Mouse (Mus musculus): ENCODE measurements around the gene Slc4a8.
A peak's percentile ranks its signal among the peaks of the same experiment; 100 is the strongest.

The Slc4a8 gene

DNA sequence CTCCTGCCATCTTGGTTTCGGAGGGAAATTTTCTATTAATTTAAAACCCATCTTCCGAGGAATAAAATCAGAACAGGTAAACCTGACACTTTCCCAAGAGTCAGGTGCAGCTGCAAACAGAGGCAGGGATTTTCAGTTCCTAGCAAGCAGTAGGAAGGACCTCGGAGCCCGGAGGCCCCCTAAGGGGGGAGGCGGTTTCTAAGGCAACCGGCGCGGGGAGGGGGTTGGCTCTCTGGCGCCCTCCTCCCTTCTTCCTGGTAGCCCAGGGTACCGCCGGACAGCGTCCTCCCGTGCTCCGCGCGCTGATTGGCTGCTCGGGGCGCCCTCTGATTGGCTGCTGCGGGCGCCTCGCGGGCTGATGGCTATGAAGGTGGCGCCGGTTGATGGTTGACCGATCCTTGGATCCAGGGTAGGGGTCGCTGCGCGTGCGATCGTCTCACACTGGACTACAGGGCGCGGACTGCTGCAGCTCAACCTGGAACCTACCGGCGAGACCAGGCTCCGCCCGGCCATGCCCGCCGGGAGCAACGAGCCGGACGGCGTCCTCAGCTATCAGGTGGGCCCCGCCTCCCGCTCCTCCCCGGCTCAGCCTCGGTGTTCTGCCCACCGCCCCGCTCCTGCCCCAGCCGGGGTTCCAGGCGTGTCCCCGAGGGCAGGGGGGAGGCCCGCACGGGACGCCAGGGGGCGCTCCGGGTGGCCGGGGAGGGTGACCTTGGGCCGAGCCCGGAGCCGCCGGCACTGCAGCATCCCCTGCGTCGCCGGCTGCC is at the start of gene Slc4a8:
TSS of gene Slc4a8 (plus strand) at position 329 of the 767 bp plus-strand sequence.
- DNase-seq (ENCODE audit: low spot score in 2 of 2): peak; percentile 93 to 94

- no peak for DNase-seq (ENCODE audit: low spot score in 2 of 2)
These were observed 47.1 kb upstream of the Slc4a8 start for GRCm38 (mm10) chr15:100714470-100714869.

DNA sequence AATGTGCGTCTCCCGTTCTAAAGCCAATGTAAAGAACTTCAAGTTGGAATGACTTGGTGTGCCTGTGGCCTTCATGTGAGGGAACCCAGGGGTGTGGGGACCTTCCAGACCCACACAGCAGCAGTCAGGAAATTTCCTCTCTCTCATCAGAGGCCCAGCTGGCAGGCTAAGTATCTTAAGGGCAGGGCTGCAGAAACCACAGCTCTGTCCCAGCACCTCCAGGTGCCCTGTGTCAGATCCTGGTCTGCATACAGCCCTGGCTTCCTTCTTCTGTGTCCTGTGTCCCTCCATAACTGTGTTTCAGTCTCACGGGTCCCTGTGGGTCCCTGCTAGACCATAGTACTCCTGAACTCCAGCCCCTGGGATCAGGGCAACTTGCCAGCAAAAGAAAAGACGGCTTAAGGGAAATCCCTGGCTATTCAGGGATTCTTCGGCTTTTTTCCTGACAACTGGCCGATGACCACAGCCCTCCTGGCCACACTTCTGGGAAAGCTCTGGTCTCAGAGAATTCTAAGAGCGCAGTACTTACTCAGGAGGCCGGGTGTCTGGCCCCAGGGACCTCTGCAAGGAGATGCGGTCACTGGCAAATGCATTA is 46.1 kb upstream of the Slc4a8 start:
- no peak for DNase-seq (ENCODE audit: low spot score in 2 of 2)

- no peak for DNase-seq (ENCODE audit: low spot score in 2 of 2)
These were observed 43.6 kb upstream of the Slc4a8 start for GRCm38 (mm10) chr15:100717933-100718332.

DNA sequence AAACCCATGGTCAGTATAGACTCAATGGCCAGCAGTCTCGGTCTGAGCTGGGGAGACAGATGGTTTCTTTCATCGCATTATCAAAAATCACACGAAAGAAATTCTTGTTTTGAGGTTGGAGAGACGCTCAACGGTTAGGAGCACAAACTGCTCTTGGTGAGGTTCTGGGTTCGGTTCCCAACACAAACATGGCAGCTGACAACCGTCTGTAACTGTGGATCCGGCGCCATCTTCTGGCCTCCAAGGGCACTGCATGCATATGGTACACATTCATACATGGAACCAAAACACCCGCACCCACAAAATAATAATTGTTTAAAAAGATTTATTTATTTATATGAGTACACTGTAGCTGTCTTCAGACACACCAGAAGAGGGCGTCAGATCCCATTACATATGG is 43.0 kb upstream of the Slc4a8 start:
- DNase-seq (ENCODE audit: low spot score in 2 of 2): no peak

- no peak for DNase-seq (ENCODE audit: low spot score in 2 of 2)
These were observed 42.3 kb upstream of the Slc4a8 start for GRCm38 (mm10) chr15:100719217-100719616.

- no peak for DNase-seq (ENCODE audit: low spot score in 2 of 2)
These were observed 41.5 kb upstream of the Slc4a8 start for GRCm38 (mm10) chr15:100720066-100720465.

DNA sequence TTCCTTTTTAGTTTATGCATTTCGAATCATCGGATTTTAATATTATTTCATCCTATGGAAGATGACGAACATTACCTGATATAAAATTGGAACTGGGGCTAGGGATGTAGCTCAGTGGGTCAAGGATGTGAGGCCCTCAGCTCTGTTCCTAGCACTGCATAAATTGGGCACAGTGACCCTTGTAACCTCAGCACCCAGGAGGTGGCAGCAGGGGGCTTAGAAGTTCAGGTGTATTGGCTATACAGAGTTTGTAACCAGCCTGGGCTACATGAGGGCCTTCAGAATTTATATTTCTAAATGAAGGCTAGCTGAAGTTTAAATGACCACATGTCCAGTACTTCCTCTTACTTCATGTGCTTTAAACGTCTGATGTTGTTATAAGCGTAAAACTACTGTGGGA is 40.1 kb upstream of the Slc4a8 start:
- DNase-seq (ENCODE audit: low spot score in 2 of 2): no peak

DNA sequence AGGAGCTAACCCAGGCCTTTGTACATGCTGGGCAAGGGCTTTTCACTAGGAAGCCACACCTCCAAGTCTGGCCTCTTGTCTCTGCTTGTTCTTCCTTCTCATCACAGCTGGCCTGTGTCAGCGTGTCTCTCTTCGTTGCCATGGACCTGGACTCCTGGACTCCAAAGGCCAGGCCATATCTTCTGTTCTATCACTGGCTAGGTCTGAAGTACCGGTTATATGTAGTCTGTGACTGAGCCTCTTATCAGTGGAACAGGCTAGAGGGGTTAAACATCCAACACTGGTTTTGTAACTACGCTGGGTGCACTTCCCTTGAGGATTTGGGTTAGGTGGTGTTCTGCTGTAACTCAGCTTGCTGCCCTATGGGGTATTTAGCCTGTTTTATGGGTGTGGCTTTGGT is 39.5 kb upstream of the Slc4a8 start:
- DNase-seq (ENCODE audit: low spot score in 2 of 2): no peak

DNA sequence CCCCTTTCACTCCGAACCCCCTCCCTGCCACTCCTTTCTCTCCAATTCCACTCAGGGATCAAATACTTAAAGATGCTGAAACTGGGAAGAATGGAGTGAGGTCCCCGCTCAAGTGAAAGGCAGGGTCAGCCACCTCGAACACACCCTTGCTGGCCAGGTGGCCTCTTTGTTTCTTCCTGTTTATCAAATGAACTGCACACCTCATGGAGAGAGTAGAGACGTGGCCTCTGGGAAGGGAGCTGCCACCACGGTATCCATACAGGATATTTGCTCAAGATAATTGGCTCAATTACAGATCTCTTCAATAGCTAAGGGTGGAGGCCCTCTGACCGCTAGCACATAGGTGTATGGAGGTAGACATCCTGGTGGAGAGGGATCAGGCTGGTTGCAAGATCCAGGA is 39.0 kb upstream of the Slc4a8 start:
- DNase-seq (ENCODE audit: low spot score in 2 of 2): no peak

- no peak for DNase-seq (ENCODE audit: low spot score in 2 of 2)
These were observed 38.0 kb upstream of the Slc4a8 start for GRCm38 (mm10) chr15:100723505-100723904.

DNA sequence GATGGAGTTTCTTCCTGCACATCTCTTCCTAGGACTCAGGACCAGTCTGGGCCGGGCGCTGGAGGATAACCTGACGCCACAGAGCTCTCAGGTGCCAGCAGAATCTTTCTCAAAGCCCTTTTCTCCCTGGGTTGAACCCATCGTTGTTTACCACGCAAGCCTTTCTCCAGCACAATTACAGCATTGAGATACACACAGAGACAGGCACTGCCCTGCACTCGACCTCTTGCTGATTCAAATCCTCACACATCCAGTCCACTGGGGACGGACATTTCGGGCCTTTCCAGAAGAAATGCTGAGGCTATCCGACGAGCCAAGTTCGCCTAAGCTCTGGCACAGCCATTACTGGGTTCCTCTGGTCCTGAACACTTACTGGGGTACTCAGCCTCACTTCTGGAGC is 34.8 kb upstream of the Slc4a8 start:
- no peak for DNase-seq (ENCODE audit: low spot score in 2 of 2)

- no peak for DNase-seq (ENCODE audit: low spot score in 2 of 2)
These were observed 33.7 kb upstream of the Slc4a8 start for GRCm38 (mm10) chr15:100727834-100728233.

- DNase-seq (ENCODE audit: low spot score in 2 of 2): no peak
These were observed 33.0 kb upstream of the Slc4a8 start for GRCm38 (mm10) chr15:100728586-100728985.

DNA sequence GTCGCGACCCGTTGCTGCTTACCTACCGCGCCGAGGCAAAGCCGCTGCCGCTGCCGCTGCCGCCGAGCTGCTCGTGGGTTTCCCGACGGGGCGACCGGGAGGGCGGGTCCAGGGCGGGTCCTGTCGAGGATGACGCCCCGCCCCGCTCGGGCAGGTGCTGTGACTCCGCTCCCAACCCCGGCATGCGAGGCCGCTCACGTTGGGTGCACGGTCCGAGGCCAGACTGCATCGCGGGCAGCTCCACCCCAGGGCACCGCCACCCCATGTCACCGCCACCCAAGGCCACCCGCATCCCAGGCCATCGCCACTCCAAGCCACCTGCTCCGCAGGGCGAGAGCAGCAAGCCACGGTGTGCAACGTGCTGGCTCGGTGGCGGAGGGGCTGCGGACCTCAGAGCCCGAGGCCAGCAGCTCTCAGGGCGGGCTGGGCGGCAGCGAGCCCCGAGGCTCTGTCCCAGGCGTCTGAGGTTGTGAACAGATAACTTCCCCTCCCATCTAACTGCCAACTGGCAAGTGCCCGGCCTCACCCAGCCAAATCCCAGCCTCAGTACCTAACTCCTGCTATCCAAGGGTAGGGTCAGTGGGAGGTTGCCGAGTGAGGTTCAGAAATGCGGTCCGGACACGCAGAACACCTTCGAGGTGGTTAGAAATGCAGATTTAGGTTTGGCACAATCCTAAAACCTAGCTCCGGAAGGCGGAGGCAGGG is 32.1 kb upstream of the Slc4a8 start, which contains the start of gene Galnt6:
TSS of gene Galnt6 (minus strand) at position 96 of the 705 bp plus-strand sequence.
- DNase-seq (ENCODE audit: low spot score in 2 of 2): no peak

GRCm38 (mm10) chr15:100731081-100731480 is 30.5 kb upstream of the Slc4a8 start:
- no peak for DNase-seq (ENCODE audit: low spot score in 2 of 2)

- no peak for DNase-seq (ENCODE audit: low spot score in 2 of 2)
These were observed 29.0 kb upstream of the Slc4a8 start for GRCm38 (mm10) chr15:100732580-100732979.

DNA sequence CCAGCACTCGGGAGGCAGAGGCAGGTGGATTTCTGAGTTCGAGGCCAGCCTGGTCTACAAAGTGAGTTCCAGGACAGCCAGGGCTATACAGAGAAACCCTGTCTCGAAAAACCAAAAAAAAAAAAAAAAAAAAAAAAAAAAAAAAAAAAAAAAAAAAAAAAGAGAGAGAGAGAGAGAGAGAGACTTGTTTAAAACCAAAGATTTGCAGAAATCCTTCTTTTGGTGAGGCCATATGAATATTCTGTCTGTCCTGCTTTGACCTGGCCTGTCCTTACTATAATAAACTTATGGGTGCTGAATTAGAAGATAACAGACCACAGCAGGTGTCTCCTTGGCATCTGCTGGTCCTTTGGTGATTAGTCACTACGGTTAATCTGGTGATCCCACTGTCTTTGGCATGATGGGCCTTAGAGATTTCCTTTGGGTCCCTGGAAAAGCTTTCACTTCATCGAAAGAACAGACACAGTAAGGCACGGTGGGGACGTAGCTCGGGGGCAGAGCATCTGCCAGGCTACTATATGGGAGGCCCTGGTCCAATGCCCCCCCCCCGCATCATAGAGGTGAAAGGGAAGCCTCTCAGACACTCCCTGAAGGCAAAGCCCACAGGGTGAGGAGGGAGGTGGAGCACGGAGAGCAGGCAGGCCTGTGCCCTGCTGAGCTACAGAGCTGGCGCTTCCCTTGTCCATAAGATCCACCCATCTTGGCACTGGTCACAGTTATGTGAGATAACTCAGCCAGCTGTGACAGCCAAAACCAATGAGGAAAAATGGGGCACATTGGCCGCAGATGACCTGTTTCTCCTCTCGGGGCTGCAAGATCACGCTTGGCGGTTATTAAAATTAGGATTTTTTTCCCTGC is 26.2 kb upstream of the Slc4a8 start:
- DNase-seq (ENCODE audit: low spot score in 2 of 2): no peak

GRCm38 (mm10) chr15:100735953-100736300 is 25.6 kb upstream of the Slc4a8 start:
- no peak for DNase-seq (ENCODE audit: low spot score in 2 of 2)

DNA sequence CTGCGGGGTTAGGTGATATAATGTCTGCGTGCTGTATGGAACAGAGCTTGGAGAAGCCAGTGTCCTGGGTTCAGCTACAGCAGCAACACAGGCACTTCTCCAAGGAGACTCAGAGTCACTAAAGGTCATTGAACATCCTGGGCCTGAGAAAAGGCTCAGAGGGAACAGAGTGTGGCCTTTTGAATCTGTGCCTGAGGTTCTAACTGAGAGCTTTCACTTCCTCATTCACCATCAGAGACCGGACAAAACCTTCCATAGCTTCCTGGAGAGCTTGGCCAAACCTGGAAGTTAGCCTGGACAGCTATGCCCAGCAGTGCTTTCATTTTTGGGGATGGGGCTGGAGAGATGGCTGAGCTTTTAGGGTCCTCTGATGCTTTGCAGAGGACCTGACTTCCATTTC is 23.9 kb upstream of the Slc4a8 start:
- DNase-seq (ENCODE audit: low spot score in 2 of 2): no peak

GRCm38 (mm10) chr15:100738351-100738781 is 23.2 kb upstream of the Slc4a8 start:
- DNase-seq (ENCODE audit: low spot score in 2 of 2): no peak

- DNase-seq (ENCODE audit: low spot score in 2 of 2): no peak
These were observed 22.1 kb upstream of the Slc4a8 start for GRCm38 (mm10) chr15:100739442-100739841.

Measured in right cerebral cortex, postnatal 36 days (tissue).